Mouse (Mus musculus) right cerebral cortex, postnatal 25 days (tissue): ENCODE results near the gene Bfar.
"Not testable (repeated sequence)": the region's sequence is repeated elsewhere in the genome, so short reads cannot be mapped to it uniquely, and the experiment has no call there.

Experiments
- DNase-seq: peaks from one replicate; pipeline ENCODE4 v3.0.0; 2022

Bfar gene

GRCm38 (mm10) chr16:13671685-13672385 is at the start of gene Bfar, which contains the start of gene 3110001I22Rik:
TSS of gene Bfar (plus strand) at chr16:13671858.
TSS of gene 3110001I22Rik (plus strand) at chr16:13671929.
- peak; percentile 85 for DNase-seq

- DNase-seq, result no peak
These were observed 43.3 kb upstream of the Bfar start for GRCm38 (mm10) chr16:13628345-13628744.

- not testable (repeated sequence) for DNase-seq
These were observed 33.5 kb upstream of the Bfar start for GRCm38 (mm10) chr16:13638198-13638597.

GRCm38 (mm10) chr16:13639508-13639907 is 32.1 kb upstream of the Bfar start:
- DNase-seq, result no peak

GRCm38 (mm10) chr16:13640064-13640463 is 31.6 kb upstream of the Bfar start:
- no peak for DNase-seq

- no peak for DNase-seq
These were observed 27.2 kb upstream of the Bfar start for GRCm38 (mm10) chr16:13644474-13644873.

- no peak for DNase-seq
These were observed 25.7 kb upstream of the Bfar start for GRCm38 (mm10) chr16:13645930-13646329.

- DNase-seq, result no peak
These were observed 12.8 kb upstream of the Bfar start for GRCm38 (mm10) chr16:13658886-13659285.

GRCm38 (mm10) chr16:13660736-13661135 is 10.9 kb upstream of the Bfar start:
- DNase-seq, result no peak

GRCm38 (mm10) chr16:13667878-13668343 is 3.7 kb upstream of the Bfar start, which contains the start of gene Parn:
TSS of gene Parn (minus strand) at chr16:13668170.
- DNase-seq, result peak; percentile 96

- no peak for DNase-seq
These were observed 3.1 kb upstream of the Bfar start for GRCm38 (mm10) chr16:13668402-13669108.

GRCm38 (mm10) chr16:13669282-13669681 is 2.4 kb upstream of the Bfar start:
- DNase-seq, result no peak

GRCm38 (mm10) chr16:13670896-13671295 is 762 bp upstream of the Bfar start:
- not testable (repeated sequence) for DNase-seq

- peak; percentile 34 for DNase-seq
These were observed 784 bp downstream of the Bfar start for GRCm38 (mm10) chr16:13672386-13672898.

GRCm38 (mm10) chr16:13673114-13673513 is 1.5 kb downstream of the Bfar start:
- no peak for DNase-seq

GRCm38 (mm10) chr16:13674511-13674910 is 2.9 kb downstream of the Bfar start:
- DNase-seq, result no peak

- DNase-seq, result no peak
These were observed 7.1 kb downstream of the Bfar start for GRCm38 (mm10) chr16:13678601-13679319.

- no peak for DNase-seq
These were observed 27.3 kb downstream of the Bfar start for GRCm38 (mm10) chr16:13698998-13699397.

- no peak for DNase-seq
These were observed 30.5 kb downstream of the Bfar start for GRCm38 (mm10) chr16:13702184-13702583.

GRCm38 (mm10) chr16:13704676-13705075 is 33.0 kb downstream of the Bfar start:
- DNase-seq, result no peak

- DNase-seq, result no peak
These were observed 43.3 kb downstream of the Bfar start for GRCm38 (mm10) chr16:13714910-13715309.

- DNase-seq, result no peak
These were observed 45.3 kb downstream of the Bfar start for GRCm38 (mm10) chr16:13716821-13717553.
